Mouse (Mus musculus) forelimb bud, embryonic 11.5 days (tissue): ENCODE measurements at regions not wholly inside any gene's neighbourhood (a gene's known extent, or its start where the extent isn't known, plus 50 kb on each side); places are given as distances from the start of the nearest gene placed in this dataset.
A peak's percentile ranks its signal among the peaks of the same experiment; 100 is the strongest.
"Not testable (repeated sequence)": the region's sequence is repeated elsewhere in the genome, so short reads cannot be mapped to it uniquely, and the experiment has no call there.

ENCODE experiments used
- DNase-seq: peaks from one replicate; pipeline ENCODE4 v3.0.0-alpha.2; 2012; ENCODE audit warnings: low read depth, low spot score

- not testable (repeated sequence) for DNase-seq
Observed at GRCm38 (mm10) chrX:19341231-19342007, 139.7 kb downstream of the Tex13c3 start.

- DNase-seq = no peak
Observed at GRCm38 (mm10) chrX:19313286-19313685, 167.8 kb downstream of the Tex13c3 start.

- no peak for DNase-seq
Observed at GRCm38 (mm10) chrX:19311809-19312559, 169.1 kb downstream of the Tex13c3 start.

GRCm38 (mm10) chrX:19311377-19311776, 169.7 kb downstream of the Tex13c3 start:
- DNase-seq = no peak

DNA sequence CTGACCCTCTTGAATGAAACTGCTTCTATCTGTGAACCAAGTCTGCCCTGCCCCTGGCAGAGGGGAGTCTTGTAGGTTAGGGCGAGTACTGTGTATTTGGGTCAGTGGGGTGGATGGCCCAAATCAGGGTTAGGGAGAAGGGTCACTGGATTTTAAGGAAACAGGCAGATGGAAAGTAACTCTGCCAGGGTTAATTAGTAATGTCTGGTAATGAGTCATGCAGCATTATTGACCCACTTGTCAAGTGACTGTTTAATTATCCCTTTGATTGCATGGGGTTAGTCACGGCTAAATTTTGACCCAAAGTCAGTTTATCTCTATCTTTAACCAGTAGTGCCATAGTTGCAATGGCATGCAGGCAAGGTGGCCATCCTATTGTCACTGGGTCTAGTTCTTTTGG, 192.9 kb downstream of the Tex13c3 start:
- no peak for DNase-seq

DNA sequence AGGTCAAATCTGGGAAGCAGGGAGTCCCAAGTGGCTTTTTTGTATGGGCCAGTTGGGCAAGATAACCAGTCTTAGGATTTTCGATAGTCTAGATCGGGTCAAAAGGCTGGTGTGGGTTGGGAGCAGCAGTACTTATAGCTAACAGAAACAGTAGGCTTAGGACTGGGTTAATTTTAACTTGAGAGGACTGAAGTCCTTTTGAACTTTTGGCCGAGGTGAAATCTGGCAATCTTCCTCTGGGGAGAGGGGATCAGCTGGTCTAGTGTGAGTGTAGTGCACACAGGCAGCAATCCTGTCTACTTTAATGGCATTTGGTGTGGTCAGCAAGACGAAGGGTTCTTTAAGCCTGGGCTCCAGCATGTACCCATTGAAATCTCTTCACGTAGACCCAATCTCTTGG, 194.7 kb downstream of the Tex13c3 start:
- no peak for DNase-seq

DNA sequence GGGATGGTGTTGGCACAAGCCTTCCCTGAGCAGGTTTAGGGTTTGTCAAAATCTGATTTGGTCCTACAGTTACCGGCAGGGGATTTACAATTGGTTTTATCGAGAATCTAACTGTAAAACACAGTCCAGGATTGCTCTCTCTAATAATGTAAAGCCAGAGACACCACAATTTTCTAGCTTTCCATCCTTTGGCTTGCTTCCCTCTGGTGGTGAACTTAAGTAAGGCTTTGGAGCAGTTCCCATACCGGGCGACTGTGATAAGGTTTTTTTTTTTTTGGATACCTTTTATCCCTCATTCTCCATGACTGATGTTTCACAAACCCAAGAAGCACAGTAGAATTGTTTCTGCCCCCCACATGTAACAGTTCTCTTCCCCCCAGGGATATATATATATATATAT, 195.3 kb downstream of the Tex13c3 start:
- no peak for DNase-seq

- no peak for DNase-seq
Observed at GRCm38 (mm10) chrX:19283078-19283477, 198.0 kb downstream of the Tex13c3 start.

DNA sequence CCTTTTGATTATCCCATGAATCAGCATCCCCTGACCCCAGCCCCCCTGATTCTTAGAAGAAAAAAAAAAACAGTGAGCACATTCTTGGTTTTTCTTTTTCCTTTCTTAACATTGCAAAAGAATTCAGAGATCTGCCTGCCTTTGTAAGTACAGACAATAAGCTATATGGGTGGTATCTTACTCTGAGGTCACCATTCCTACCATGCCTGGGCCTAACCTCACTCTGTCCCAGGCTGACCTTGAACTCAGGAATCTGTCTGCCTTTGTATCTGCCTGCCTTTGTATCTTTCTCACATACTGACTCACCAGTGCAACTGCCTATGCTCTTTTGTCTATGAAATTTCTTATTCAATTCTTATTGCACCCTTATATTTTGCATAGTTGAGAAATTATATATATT, 216.9 kb downstream of the Tex13c3 start:
- DNase-seq = no peak

DNA sequence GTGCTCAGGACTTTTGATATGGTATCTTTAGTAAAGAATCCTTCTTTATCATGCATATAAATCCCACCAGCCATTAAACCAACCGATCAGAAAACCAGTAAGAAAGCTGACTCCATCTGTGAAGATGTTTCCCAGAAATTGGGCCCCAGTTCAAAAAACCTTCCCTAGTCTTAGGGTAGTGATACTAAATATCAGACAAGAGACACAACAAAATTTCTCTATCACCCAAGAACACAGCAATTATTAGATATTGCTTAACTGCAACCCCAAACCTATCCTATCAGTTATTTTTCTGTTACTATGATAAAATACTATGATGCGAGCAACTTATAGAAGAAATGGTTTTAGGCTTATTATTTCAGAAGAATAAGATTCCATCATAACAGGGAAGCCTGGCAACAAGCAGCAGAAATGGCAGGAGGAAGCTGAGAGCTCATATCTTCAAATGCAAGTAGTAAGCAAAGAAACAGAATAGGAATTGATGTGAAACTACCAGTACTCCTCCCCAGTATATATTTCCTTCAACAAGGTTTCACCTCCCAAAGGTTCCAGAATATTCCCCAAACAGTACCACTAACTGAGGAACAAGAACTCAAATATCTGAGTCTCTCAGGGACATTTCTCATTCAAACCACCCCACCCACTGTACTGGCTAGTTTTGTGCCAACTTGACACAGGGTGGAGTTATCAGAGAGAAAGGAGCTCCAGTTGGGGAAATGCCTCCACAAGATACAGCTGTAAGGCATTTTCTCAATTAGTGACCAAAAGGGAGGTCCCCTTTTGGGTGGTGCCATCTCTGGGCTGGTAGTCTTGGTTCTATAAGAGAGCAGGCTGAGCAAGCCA, 234.1 kb downstream of the Tex13c3 start:
- DNase-seq = no peak

- DNase-seq = peak; percentile 5
Observed at GRCm38 (mm10) chrX:19237738-19238261, 243.3 kb downstream of the Tex13c3 start.

- DNase-seq = peak; percentile 0
Observed at GRCm38 (mm10) chrX:19237048-19237737, 243.9 kb downstream of the Tex13c3 start.

GRCm38 (mm10) chrX:19235449-19235848, 245.7 kb downstream of the Tex13c3 start:
- no peak for DNase-seq

DNA sequence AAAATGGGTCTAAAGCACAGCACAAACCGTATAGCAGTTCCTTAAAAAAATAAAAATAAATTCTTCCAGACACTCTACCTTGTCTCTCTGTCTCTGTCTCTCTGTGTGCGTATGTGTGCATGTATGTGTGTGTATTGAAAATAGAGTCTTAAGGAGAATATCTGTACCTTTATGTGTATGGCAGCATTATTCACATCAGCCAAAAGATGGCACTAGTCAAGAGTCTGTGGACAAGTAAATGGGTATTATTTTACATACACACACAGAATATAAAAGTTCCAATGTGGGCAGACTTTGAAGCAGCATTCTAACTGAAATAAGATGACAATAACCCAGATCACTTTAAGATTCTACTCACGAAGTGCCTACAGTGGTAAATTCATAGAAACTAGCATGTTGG, 249.3 kb downstream of the Tex13c3 start:
- no peak for DNase-seq

GRCm38 (mm10) chrX:19223336-19223735, 257.8 kb downstream of the Tex13c3 start:
- no peak for DNase-seq

- DNase-seq = no peak
Observed at GRCm38 (mm10) chrX:19220785-19221496, 260.2 kb downstream of the Tex13c3 start.

DNA sequence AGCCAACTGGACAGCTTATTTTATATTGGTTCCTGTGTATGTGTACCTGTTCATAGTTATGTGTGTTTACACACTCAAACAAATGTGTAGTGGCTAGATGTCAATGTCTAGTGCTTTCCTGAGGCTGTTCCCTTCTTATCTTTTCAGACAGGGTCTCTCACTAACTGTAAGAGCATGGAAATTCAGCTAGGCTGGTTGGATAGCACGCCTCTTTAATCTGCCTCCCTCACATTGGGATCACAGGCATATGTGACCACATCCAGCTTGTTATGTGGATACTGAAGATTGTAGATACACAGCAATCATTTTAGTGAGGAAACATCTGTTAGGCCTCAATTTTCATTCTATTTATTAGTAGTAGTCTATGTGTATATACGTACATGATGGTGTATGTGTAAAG, 261.4 kb downstream of the Tex13c3 start:
- no peak for DNase-seq

DNA sequence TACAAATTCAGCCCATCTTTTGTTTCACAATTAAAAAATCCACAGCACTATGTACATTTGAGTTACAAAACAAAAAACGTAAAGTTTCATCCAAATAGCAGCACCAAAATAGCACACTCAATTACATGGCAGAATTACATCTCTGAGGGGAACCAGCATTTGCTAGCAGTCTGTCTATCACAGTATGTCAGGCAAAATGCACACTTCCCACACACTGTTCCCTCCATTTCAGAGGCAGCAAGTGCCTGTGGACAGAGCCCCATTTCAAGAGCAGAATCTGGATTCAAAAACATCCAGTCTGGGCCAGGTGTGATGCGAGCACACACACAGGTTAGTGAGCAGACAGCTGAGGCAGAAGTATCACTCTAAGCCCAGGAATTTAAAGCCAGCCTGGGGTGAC, 261.8 kb downstream of the Tex13c3 start:
- DNase-seq = no peak

- no peak for DNase-seq
Observed at GRCm38 (mm10) chrX:19206420-19206819, 274.7 kb downstream of the Tex13c3 start.

- no peak for DNase-seq
Observed at GRCm38 (mm10) chrX:19202542-19202941, 278.6 kb downstream of the Tex13c3 start.

DNA sequence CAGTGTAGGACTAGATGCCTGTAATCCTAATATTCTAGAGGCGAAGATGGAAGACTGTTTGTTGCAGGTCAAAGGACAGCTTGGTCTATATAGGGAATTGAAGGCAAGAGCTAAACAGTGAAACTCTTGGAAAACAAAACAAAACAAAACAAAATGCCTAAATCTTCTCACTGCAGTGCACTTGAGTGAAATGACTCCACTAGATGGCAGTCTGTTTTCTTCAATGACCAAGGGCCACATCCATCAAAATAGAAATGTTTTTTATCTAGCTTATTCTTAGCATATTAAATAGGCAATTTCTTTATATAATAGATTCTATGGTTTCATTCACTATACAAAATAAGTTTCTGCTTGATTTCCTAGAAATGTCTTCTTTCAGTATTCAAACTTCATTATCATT, 279.7 kb downstream of the Tex13c3 start:
- no peak for DNase-seq
